8 mouse cellular contexts compared by ENCODE assay signal in genomic region chr7:128746151-128746550, GRCm38 (mm10). TPM values are rescaled to one million over a fixed set of nuclear protein-coding genes. Genes with fewer than 3 reads are reported as not detected.
DNase-seq lines count a peak whose midpoint lies in the region; ATAC-seq and TF ChIP-seq lines count a peak whose summit lies in the region.

No protein-coding gene starts in this region.

- H3K27me3 ChIP-seq in heart, embryonic 15.5 days, result no peaks in the 10 kb centered on the region
- H3K27me3 ChIP-seq in hindbrain, embryonic 11.5 days (ENCODE audit: control insufficient read depth, insufficient read depth, low read length), result 0 out of 2 replicates have a peak, but pooled peaks cover 2% of the 10 kb centered on the region
- no peaks in the 10 kb centered on the region for H3K27me3 ChIP-seq in midbrain, embryonic 11.5 days (ENCODE audit: control insufficient read depth, insufficient read depth, low read length)

- 0 out of 2 replicates have a peak overlapping the region, but pooled peaks have one; percentile 91 for H3K9ac ChIP-seq in heart, embryonic 15.5 days
- H3K9ac ChIP-seq in hindbrain, embryonic 11.5 days (ENCODE audit: low read depth, low read length), result no peak overlapping the region
- H3K9ac ChIP-seq in midbrain, embryonic 11.5 days (ENCODE audit: low read length), result peak overlapping the region; percentile 90

- H3K9me3 ChIP-seq in heart, embryonic 15.5 days (replicated peaks), result no peaks in the 10 kb centered on the region
- H3K9me3 ChIP-seq in hindbrain, embryonic 11.5 days (ENCODE audit: control insufficient read depth, low read length), result no peaks in the 10 kb centered on the region
- no peaks in the 10 kb centered on the region for H3K9me3 ChIP-seq in midbrain, embryonic 11.5 days (ENCODE audit: control insufficient read depth, low read length)

- no peak for TF ChIP-seq CTCF in bone marrow, adult 2 months (IDR thresholded peaks at IDR 0.05; ENCODE audit: control insufficient read depth, insufficient read depth, low read length)

- no peak for TF ChIP-seq POLR2A in bone marrow, adult 2 months (IDR thresholded peaks at IDR 0.05; ENCODE audit: borderline replicate concordance, control insufficient read depth, low read depth, low read length)

- peaks cover 9% of the 10 kb centered on the region for H3K36me3 ChIP-seq in heart, embryonic 15.5 days
- no peaks in the 10 kb centered on the region for H3K36me3 ChIP-seq in hindbrain, embryonic 11.5 days (ENCODE audit: control insufficient read depth, insufficient read depth, low read length)
- peaks cover 4% of the 10 kb centered on the region for H3K36me3 ChIP-seq in midbrain, embryonic 11.5 days (ENCODE audit: control insufficient read depth, insufficient read depth, low read length)

- DNase-seq in heart, postnatal 4 days, result no peak
- no peak for DNase-seq in hindbrain, embryonic 11.5 days (ENCODE audit: low spot score)
- no peak for DNase-seq in midbrain, embryonic 11.5 days (ENCODE audit: low spot score, missing footprints)
- no peak for DNase-seq in ovary, postnatal 36 days (ENCODE audit: low spot score)
- DNase-seq in adrenal gland, adult 2 months, result no peak

- WGBS in heart, embryonic 15.5 days, result 58% methylated on average over 10 of the region's 10 CpGs
- WGBS in bone marrow, adult 2 months, result 86% methylated on average over 10 of the region's 10 CpGs
- WGBS in hindbrain, embryonic 11.5 days, result 91% methylated on average over 10 of the region's 10 CpGs
- WGBS in midbrain, embryonic 11.5 days, result 94% methylated on average over 10 of the region's 10 CpGs

- peaks cover 48% of the 10 kb centered on the region for H3K4me1 ChIP-seq in heart, embryonic 15.5 days (replicated peaks)
- H3K4me1 ChIP-seq in bone marrow, adult 2 months (ENCODE audit: control insufficient read depth, insufficient read depth, low read length), result peaks cover 6% of the 10 kb centered on the region
- peaks cover 5% of the 10 kb centered on the region; the same call in 1 of the 2 replicates for H3K4me1 ChIP-seq in hindbrain, embryonic 11.5 days (replicated peaks; ENCODE audit: control insufficient read depth, insufficient read depth, low read length)
- peaks cover 8% of the 10 kb centered on the region for H3K4me1 ChIP-seq in midbrain, embryonic 11.5 days (ENCODE audit: control insufficient read depth, insufficient read depth, low read length)

- H3K27ac ChIP-seq in heart, embryonic 15.5 days, result no peak overlapping the region
- H3K27ac ChIP-seq in bone marrow, adult 2 months (ENCODE audit: control insufficient read depth, insufficient read depth, low read depth, low read length, poor library complexity), result no peak overlapping the region
- H3K27ac ChIP-seq in hindbrain, embryonic 11.5 days (ENCODE audit: low read depth, low read length), result no peak overlapping the region
- H3K27ac ChIP-seq in midbrain, embryonic 11.5 days (ENCODE audit: low read depth, low read length), result no peak overlapping the region

- H3K4me3 ChIP-seq in heart, embryonic 15.5 days, result peak overlapping the region; percentile 94
- peak overlapping the region; percentile 27 for H3K4me3 ChIP-seq in bone marrow, adult 2 months (replicated peaks; ENCODE audit: control insufficient read depth, low read depth, low read length)
- peak overlapping the region; percentile 94 for H3K4me3 ChIP-seq in hindbrain, embryonic 11.5 days (ENCODE audit: low read depth, low read length)
- H3K4me3 ChIP-seq in midbrain, embryonic 11.5 days (ENCODE audit: low read depth, low read length), result no peak overlapping the region

- peak overlapping the region; percentile 73 for H3K4me2 ChIP-seq in heart, embryonic 15.5 days
- H3K4me2 ChIP-seq in hindbrain, embryonic 11.5 days (replicated peaks; ENCODE audit: low read depth, low read length), result peak overlapping the region; percentile 73; the same call in 1 of the 2 replicates
- no peak overlapping the region for H3K4me2 ChIP-seq in midbrain, embryonic 11.5 days

- no peak for ATAC-seq in heart, embryonic 15.5 days (replicated peaks; ENCODE audit: insufficient number of reproducible peaks, insufficient read depth, low FRiP score, low read depth)
- no peak for ATAC-seq in hindbrain, embryonic 11.5 days (ENCODE audit: low FRiP score)
- no peak for ATAC-seq in midbrain, embryonic 11.5 days (ENCODE audit: low FRiP score)
- no peak for ATAC-seq in megakaryocyte progenitor cell, adult 5-6 weeks (replicated peaks; ENCODE audit: poor library complexity)

RNA-seq across cellular contexts. Expression of gene Sec23ip, which starts 1.4 kb away (rescaled TPM):
- polyA plus RNA-seq in heart, embryonic 15.5 days (2015; fragmentation: Nextera tagmentation; extraction: Ambion mirVana), result 25.5 and 29.9 TPM in 2 replicates
- total RNA-seq in heart, postnatal 4 days (2021), result 10 to 100 TPM; 34.9 to 36.3 TPM
- 12.1 and 12.6 TPM in 2 replicates for polyA plus RNA-seq in bone marrow, adult 2 months (2011; ENCODE audit: insufficient read depth, insufficient read length, low replicate concordance, missing spikeins)
- polyA plus RNA-seq in hindbrain, embryonic 11.5 days (2014; fragmentation: Nextera tagmentation; extraction: Ambion mirVana), result 44.3 and 46.1 TPM in 2 replicates
- 44.4 and 46.6 TPM in 2 replicates for polyA plus RNA-seq in midbrain, embryonic 11.5 days (2014; fragmentation: Nextera tagmentation; extraction: Ambion mirVana)
- 36.5 and 38.7 TPM in 2 replicates for total RNA-seq in megakaryocyte progenitor cell, adult 5-6 weeks (2015)
- 48.2 and 54.3 TPM in 2 replicates for total RNA-seq in megakaryocyte progenitor cell, adult 5-6 weeks (2017)
- 10 to 100 TPM; 39.9 to 59.5 TPM for total RNA-seq in adrenal gland, adult 2 months (2021)
- polyA plus RNA-seq in adrenal gland, adult 2 months (2012; rRNA removed), result 19.7 and 22.7 TPM in 2 replicates

RNA-seq across cellular contexts. Expression of gene Mcmbp, which starts 5.9 kb away (rescaled TPM):
- polyA plus RNA-seq in heart, embryonic 15.5 days (2015; fragmentation: Nextera tagmentation; extraction: Ambion mirVana), result 34.9 and 39.3 TPM in 2 replicates
- 10 to 100 TPM; 43.8 to 45.7 TPM for total RNA-seq in heart, postnatal 4 days (2021)
- polyA plus RNA-seq in bone marrow, adult 2 months (2011; ENCODE audit: insufficient read depth, insufficient read length, low replicate concordance, missing spikeins), result 20.7 and 21.2 TPM in 2 replicates
- 77.4 and 81.2 TPM in 2 replicates for polyA plus RNA-seq in hindbrain, embryonic 11.5 days (2014; fragmentation: Nextera tagmentation; extraction: Ambion mirVana)
- 79.1 and 83.9 TPM in 2 replicates for polyA plus RNA-seq in midbrain, embryonic 11.5 days (2014; fragmentation: Nextera tagmentation; extraction: Ambion mirVana)
- total RNA-seq in megakaryocyte progenitor cell, adult 5-6 weeks (2015), result 99.5 and 102 TPM in 2 replicates
- total RNA-seq in megakaryocyte progenitor cell, adult 5-6 weeks (2017), result 70.9 and 71.7 TPM in 2 replicates
- total RNA-seq in adrenal gland, adult 2 months (2021), result 10 to 100 TPM; 31.3 to 33.5 TPM
- 20.5 and 22.4 TPM in 2 replicates for polyA plus RNA-seq in adrenal gland, adult 2 months (2012; rRNA removed)
